Mouse (Mus musculus): Measurements from ENCODE around the gene Gm3159. TPM values are rescaled to one million over a fixed set of nuclear protein-coding genes. Genes with fewer than 3 reads are reported as not detected.
"Not testable (repeated sequence)": the region's sequence is repeated elsewhere in the genome, so short reads cannot be mapped to it uniquely, and the experiment has no call there.

Gm3159 gene
- polyA plus RNA-seq, 1 experiment from 2014 or later, result not detected

DNA sequence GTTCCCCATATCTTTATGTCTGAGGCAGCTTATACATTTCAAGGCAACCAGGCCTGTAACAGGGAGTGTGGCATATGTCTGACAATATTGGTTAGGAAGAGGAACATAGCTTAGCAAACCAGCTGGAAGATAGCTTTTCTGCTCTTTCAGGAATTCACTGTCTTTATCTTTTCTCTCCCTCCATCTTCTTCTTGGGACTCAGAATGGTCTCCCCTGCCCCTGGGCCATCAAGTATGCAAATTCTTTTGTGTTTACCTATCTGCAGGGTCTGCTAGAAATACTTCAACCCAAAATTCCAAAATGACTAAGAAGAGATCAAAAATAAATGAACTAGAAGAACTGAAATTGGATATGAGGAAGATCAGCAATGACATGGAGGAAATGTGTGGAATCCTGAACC lies 33.4 kb downstream of the Gm3159 start, which contains the start of gene Gm3173:
Gm3173 (plus strand) TSS at position 301 of the 400 bp plus-strand sequence.
- not testable (repeated sequence) for H3K27ac ChIP-seq (replicated peaks); ATAC-seq (ENCODE audit: low FRiP score, low read depth); H3K27me3 ChIP-seq; H3K9me3 ChIP-seq; H3K9ac ChIP-seq (replicated peaks); H3K36me3 ChIP-seq; H3K4me3 ChIP-seq; H3K4me2 ChIP-seq (replicated peaks); H3K4me1 ChIP-seq

Other genes with a start within 250 kb of the Gm3159 start
- not detected in 2 replicates for gene Gm3127, start 232.5 kb upstream of the Gm3159 start, polyA plus RNA-seq (2016; fragmentation: Nextera tagmentation; extraction: Ambion mirVana)
- gene Gm2974, start 214.9 kb upstream of the Gm3159 start, polyA plus RNA-seq (2016; fragmentation: Nextera tagmentation; extraction: Ambion mirVana), result 1.2 and 1.6 TPM in 2 replicates
- not detected in 2 replicates for gene Gm3138, start 147.9 kb upstream of the Gm3159 start, polyA plus RNA-seq (2016; fragmentation: Nextera tagmentation; extraction: Ambion mirVana)
- gene Gm3149, start 80.2 kb upstream of the Gm3159 start, polyA plus RNA-seq (2016; fragmentation: Nextera tagmentation; extraction: Ambion mirVana), result not detected in 2 replicates
- gene 2610042L04Rik, start 62.8 kb upstream of the Gm3159 start, polyA plus RNA-seq (2016; fragmentation: Nextera tagmentation; extraction: Ambion mirVana), result 1.3 and 1.5 TPM in 2 replicates
- 0.74 and 1.0 TPM in 2 replicates for gene Gm3164, start 17.9 kb downstream of the Gm3159 start, polyA plus RNA-seq (2016; fragmentation: Nextera tagmentation; extraction: Ambion mirVana)
- not detected in 2 replicates for gene Gm3173, start 33.5 kb downstream of the Gm3159 start, polyA plus RNA-seq (2016; fragmentation: Nextera tagmentation; extraction: Ambion mirVana)
- not detected in 2 replicates for gene Gm3182, start 84.2 kb downstream of the Gm3159 start, polyA plus RNA-seq (2016; fragmentation: Nextera tagmentation; extraction: Ambion mirVana)
- gene Gm3047, start 157.9 kb downstream of the Gm3159 start, polyA plus RNA-seq (2016; fragmentation: Nextera tagmentation; extraction: Ambion mirVana), result not detected in 2 replicates
- not detected in 2 replicates for gene Gm8159, start 234.8 kb downstream of the Gm3159 start, polyA plus RNA-seq (2016; fragmentation: Nextera tagmentation; extraction: Ambion mirVana)

All from midbrain, embryonic 12.5 days (tissue).